Mouse (Mus musculus): ENCODE results near the gene Marveld1. TPM values are rescaled to one million over a fixed set of nuclear protein-coding genes. Genes with fewer than 3 reads are reported as not detected.
A peak's percentile ranks its signal among the peaks of the same experiment; 100 is the strongest.

Marveld1 gene
- total and polyA plus RNA-seq, 3 experiments = 9.7 to 24.4 TPM; not detected in 1

DNA sequence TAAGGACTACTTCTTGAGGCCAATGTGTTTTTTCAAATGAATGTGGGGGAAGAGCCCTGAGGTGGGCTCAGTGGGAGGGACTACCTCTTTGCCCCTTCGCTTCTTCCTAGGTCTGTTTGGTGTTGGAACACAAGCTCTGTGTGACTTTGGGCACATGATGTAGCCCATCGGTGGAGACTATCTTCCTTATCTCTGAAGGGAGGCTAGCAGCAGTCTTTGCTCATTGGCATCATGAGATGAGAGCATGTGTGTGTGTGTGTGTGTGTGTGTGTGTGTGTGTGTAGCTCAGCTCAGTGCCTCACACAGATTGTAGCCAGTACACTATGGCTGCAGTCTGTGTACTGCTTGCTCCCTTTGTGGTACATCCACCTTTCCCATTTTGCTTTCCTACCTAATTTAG lies 30.3 kb downstream of the Marveld1 start (continued):
- TF ChIP-seq ZC3H11A (IDR thresholded peaks at IDR 0.05; ENCODE audit: low read depth, low read length) (no peak), RAD21 (IDR thresholded peaks at IDR 0.05; ENCODE audit: low read depth, low read length) (no peak), KAT2A (conservative IDR thresholded peaks at IDR 0.05; ENCODE audit: low read depth, low read length) (no peak; the same call in 1 of the 2 replicates), UBTF (IDR thresholded peaks at IDR 0.05; ENCODE audit: borderline replicate concordance, insufficient read depth, low read depth, low read length) (no peak), TAL1 (IDR thresholded peaks at IDR 0.05; ENCODE audit: low read length) (peak; percentile 34; the same call in 1 of the 2 replicates)

GRCm38 (mm10) chr19:42179356-42179755 lies 32.2 kb downstream of the Marveld1 start:
- H3K4me1 ChIP-seq (ENCODE audit: control insufficient read depth in 1 of 2, insufficient read depth in 2 of 2, low read length in 2 of 2) = peaks cover 22 to 27% of the 10 kb centered on the region in 2 experiments
- H3K79me2 ChIP-seq (ENCODE audit: control insufficient read depth, insufficient read depth, low read length, poor library complexity) = no peaks in the 10 kb centered on the region; the same call in 1 of the 2 replicates
- no peak overlapping the region for H3K27ac ChIP-seq (ENCODE audit: control insufficient read depth, low read depth, low read length)
- no peaks in the 10 kb centered on the region for H3K27me3 ChIP-seq (ENCODE audit: control insufficient read depth in 1 of 2, insufficient read depth in 2 of 2, low read length in 2 of 2)
- TF ChIP-seq KAT2A (conservative IDR thresholded peaks at IDR 0.05; ENCODE audit: low read depth, low read length) (no peak), POLR2AphosphoS5 (IDR thresholded peaks at IDR 0.05; ENCODE audit: borderline replicate concordance, low read depth, low read length) (no peak), HCFC1 (IDR thresholded peaks at IDR 0.05; ENCODE audit: low read depth, low read length) (no peak), MYB (IDR thresholded peaks at IDR 0.05; ENCODE audit: low read depth, low read length) (no peak), USF1 (IDR thresholded peaks at IDR 0.05; ENCODE audit: low read depth, low read length) (no peak), POLR2A (IDR thresholded peaks at IDR 0.05; ENCODE audit: control insufficient read depth in 1 of 2, insufficient read depth in 1 of 2, low read depth in 1 of 2, low read length in 2 of 2, poor library complexity in 1 of 2) (no peak), ZC3H11A (IDR thresholded peaks at IDR 0.05; ENCODE audit: low read depth, low read length) (no peak), CHD2 (IDR thresholded peaks at IDR 0.05; ENCODE audit: low read length) (no peak), SMC3 (IDR thresholded peaks at IDR 0.05; ENCODE audit: low read depth, low read length) (no peak), MAFK (IDR thresholded peaks at IDR 0.05; ENCODE audit: borderline replicate concordance, low read depth, low read length) (no peak), ZKSCAN1 (IDR thresholded peaks at IDR 0.05; ENCODE audit: low read depth, low read length) (no peak)
- no peaks in the 10 kb centered on the region for H3K9me3 ChIP-seq (replicated peaks; ENCODE audit: insufficient read depth, low read length)
- H3K9ac ChIP-seq (ENCODE audit: control insufficient read depth, low read depth, low read length, poor library complexity, severe bottlenecking) = no peak overlapping the region
- DNase-seq (ENCODE audit: low read depth, low spot score) = no peak
- peaks cover 9 to 25% of the 10 kb centered on the region in 2 experiments for H3K36me3 ChIP-seq (ENCODE audit: control insufficient read depth in 1 of 2, insufficient read depth in 2 of 2, low read length in 2 of 2)
- no peak overlapping the region for H3K4me3 ChIP-seq (ENCODE audit: control insufficient read depth in 1 of 2, insufficient read depth in 1 of 2, low read depth in 2 of 2, low read length in 2 of 2)

GRCm38 (mm10) chr19:42182673-42183072 lies 35.5 kb downstream of the Marveld1 start:
- H3K27me3 ChIP-seq (ENCODE audit: control insufficient read depth in 1 of 2, insufficient read depth in 2 of 2, low read length in 2 of 2) = no peaks in the 10 kb centered on the region
- H3K36me3 ChIP-seq (ENCODE audit: control insufficient read depth in 1 of 2, insufficient read depth in 2 of 2, low read length in 2 of 2) = peaks cover 10 to 12% of the 10 kb centered on the region in 2 experiments
- H3K27ac ChIP-seq (ENCODE audit: control insufficient read depth, low read depth, low read length) = no peak overlapping the region
- DNase-seq (ENCODE audit: low read depth, low spot score) = peak; percentile 57
- H3K4me1 ChIP-seq (ENCODE audit: control insufficient read depth in 1 of 2, insufficient read depth in 2 of 2, low read length in 2 of 2) = peaks cover 5 to 6% of the 10 kb centered on the region in 2 experiments
- no peak overlapping the region for H3K4me3 ChIP-seq (ENCODE audit: control insufficient read depth in 1 of 2, insufficient read depth in 1 of 2, low read depth in 2 of 2, low read length in 2 of 2)
- no peaks in the 10 kb centered on the region for H3K9me3 ChIP-seq (replicated peaks; ENCODE audit: insufficient read depth, low read length)
- H3K79me2 ChIP-seq (ENCODE audit: control insufficient read depth, insufficient read depth, low read length, poor library complexity) = no peaks in the 10 kb centered on the region
- TF ChIP-seq SMC3 (IDR thresholded peaks at IDR 0.05; ENCODE audit: low read depth, low read length) (peak; percentile 71), ZC3H11A (IDR thresholded peaks at IDR 0.05; ENCODE audit: low read depth, low read length) (0 out of 2 replicates have a peak, but pooled peaks have one; percentile 16), CTCF (IDR thresholded peaks at IDR 0.05 in 2 of 3, conservative IDR thresholded peaks at IDR 0.05 in 1 of 3; ENCODE audit: control insufficient read depth in 1 of 3, insufficient read depth in 1 of 3, low read depth in 2 of 3, low read length in 3 of 3, poor library complexity in 1 of 3, severe bottlenecking in 1 of 3) (peak; percentile 80 to 89 (median 80)), POLR2A (IDR thresholded peaks at IDR 0.05; ENCODE audit: control insufficient read depth in 1 of 2, insufficient read depth in 1 of 2, low read depth in 1 of 2, low read length in 2 of 2, poor library complexity in 1 of 2) (no peak), MAZ (IDR thresholded peaks at IDR 0.05; ENCODE audit: low read depth, low read length) (no peak), NELFE (IDR thresholded peaks at IDR 0.05; ENCODE audit: low read depth, low read length) (no peak), MEF2A (IDR thresholded peaks at IDR 0.05; ENCODE audit: extremely low read depth, insufficient replicate concordance, low read depth, low read length, poor library complexity, severe bottlenecking) (no peak)
- no peak overlapping the region for H3K9ac ChIP-seq (ENCODE audit: control insufficient read depth, low read depth, low read length, poor library complexity, severe bottlenecking)

All from MEL (cell line).